ENCODE assay signal across 8 mouse cellular contexts in genomic region chr17:63467866-63468265, GRCm38 (mm10). TPM values are rescaled to one million over a fixed set of nuclear protein-coding genes. Genes with fewer than 3 reads are reported as not detected.
DNase-seq lines count a peak whose midpoint lies in the region; ATAC-seq lines count a peak whose summit lies in the region.

No protein-coding gene starts in this region.

- peak; percentile 98 for ATAC-seq in CD4-positive, CD25-positive, alpha-beta regulatory T cell, adult 4 months

- peak; percentile 58 for DNase-seq in ZHBTc4 (ENCODE audit: low read depth, low spot score)
- DNase-seq in cerebellum, postnatal 36 days: peak; percentile 51 to 71
- peak; percentile 52 for DNase-seq in gastrocnemius, postnatal 10 days
- peak; percentile 73 for DNase-seq in kidney, postnatal 10 days
- DNase-seq in lung, adult 18-20 months: peak; percentile 52 to 56
- peak; percentile 53 for DNase-seq in retina, adult 2 months (ENCODE audit: low read depth, low spot score)
- peak; percentile 43 to 57 for DNase-seq in urinary bladder, postnatal 36 days (ENCODE audit: low spot score in 2 of 2)

RNA-seq across cellular contexts. Expression of gene Fbxl17, which starts 32.0 kb away (rescaled TPM):
- polyA plus RNA-seq in CD4-positive, CD25-positive, alpha-beta regulatory T cell, adult 4 months (2017; shearing (Covaris generic)): 10 to 100 TPM in 1 of 2 experiments, 1 to 10 TPM in 1; 5.0 to 11.7 TPM
- 10 to 100 TPM; 29.2 to 30.7 TPM for total RNA-seq in gastrocnemius, postnatal 10 days (2021)

Comparison
In these comparisons a context has a peak if more than half of its experiments do, and no peak if none do; other contexts are left out.
1. Peak in every context shown above with its lines: DNase-seq and ATAC-seq.